Mouse (Mus musculus): Measurements from ENCODE around the gene Cd72.

DNA sequence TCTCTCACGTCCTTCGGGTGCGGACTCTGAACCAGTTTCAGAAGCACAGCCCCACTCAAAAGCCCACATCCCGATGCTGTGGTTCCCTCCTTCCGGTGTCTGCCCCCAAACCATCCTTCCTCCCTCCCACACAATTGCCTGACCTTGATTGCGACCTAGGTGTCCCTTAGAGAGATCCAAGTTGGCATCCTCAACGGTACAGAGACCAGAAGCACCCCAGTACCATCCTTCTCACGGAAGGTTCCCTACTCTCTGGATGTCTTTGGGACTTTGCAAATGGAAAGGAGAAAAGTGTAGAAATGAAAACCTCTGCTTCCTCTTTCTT, 24.1 kb upstream of the Cd72 start:
- TF ChIP-seq CTCF (IDR thresholded peaks at IDR 0.05; ENCODE audit: extremely low read depth, insufficient read length, insufficient replicate concordance, low read depth, low read length) (no peak), POLR2A (IDR thresholded peaks at IDR 0.05; ENCODE audit: low read depth, low read length) (no peak)
